Mouse (Mus musculus) stomach, embryonic 14.5 days (tissue): Measurements from ENCODE around the gene Nkx2-5. TPM values are rescaled to one million over a fixed set of nuclear protein-coding genes. Genes with fewer than 3 reads are reported as not detected.

Source experiments
- ATAC-seq: fragments of 200-750 bp; cut with Nextera tagmentation; 2 replicates; pipeline ENCODE4 v1.8.0; 2017; ENCODE audit warnings: low read depth, moderate TSS enrichment; ENCODE audit not compliant: insufficient number of reproducible peaks, insufficient read depth, low FRiP score
- H3K27ac ChIP-seq: fragments of 300-500 bp; sonication (generic); 2 replicates; pipeline ENCODE4 v1.5.1; 2014; ENCODE audit warnings: mild to moderate bottlenecking, low read length, moderate library complexity, mixed read lengths
- H3K27me3 ChIP-seq: fragments of 300-500 bp; sonication (generic); 2 replicates; pipeline ENCODE4 v1.6.1; 2014; ENCODE audit warnings: low read length, control low read depth, mixed read lengths; ENCODE audit not compliant: control insufficient read depth, insufficient read depth
- H3K36me3 ChIP-seq: fragments of 300-500 bp; sonication (generic); 2 replicates; pipeline ENCODE4 v1.6.1; 2014; ENCODE audit warnings: mild to moderate bottlenecking, control low read depth, low read length, moderate library complexity, mixed read lengths; ENCODE audit not compliant: control insufficient read depth, insufficient read depth
- H3K4me1 ChIP-seq: fragments of 300-500 bp; sonication (generic); 2 replicates; pipeline ENCODE4 v1.6.1; 2014; ENCODE audit warnings: low read length, control low read depth, mixed read lengths; ENCODE audit not compliant: control insufficient read depth, insufficient read depth
- H3K4me2 ChIP-seq: fragments of 300-500 bp; sonication (generic); replicated peaks from 2 replicates; pipeline ENCODE4 v1.6.1; 2014; ENCODE audit warnings: low read depth, low read length, control low read depth
- H3K4me3 ChIP-seq: fragments of 300-500 bp; sonication (generic); 2 replicates; pipeline ENCODE4 v1.5.1; 2014; ENCODE audit warnings: low read depth, low read length, control low read depth
- H3K9ac ChIP-seq: fragments of 300-500 bp; sonication (generic); replicated peaks from 2 replicates; pipeline ENCODE4 v1.6.1; 2014; ENCODE audit warnings: low read depth, mild to moderate bottlenecking, control low read depth, low read length, moderate library complexity, mixed read lengths
- H3K9me3 ChIP-seq: fragments of 300-500 bp; sonication (generic); 2 replicates; pipeline ENCODE4 v1.6.1; 2016; ENCODE audit warnings: low read depth, low read length, control low read depth; ENCODE audit not compliant: control insufficient read depth
- WGBS: fragments of 180-500 bp; shearing (Covaris S2); extraction: QIAGEN DNeasy Blood & Tissue Kit; methylation state at CpG from one replicate; pipeline ENCODE4 v1.1.7; 2014; 5-methylcytosine and 5-hydroxymethylcytosine counted together
- polyA plus RNA-seq: library from polyadenylated mRNA; unstranded; fragments of >200 nt; fragmentation: Nextera tagmentation; extraction: Ambion mirVana; gene quantifications from 2 replicates; pipeline ENCODE4 v1.2.1, GENCODE M21; 2014

Nkx2-5 gene
- 6.4 and 8.1 TPM in 2 replicates for polyA plus RNA-seq

DNA sequence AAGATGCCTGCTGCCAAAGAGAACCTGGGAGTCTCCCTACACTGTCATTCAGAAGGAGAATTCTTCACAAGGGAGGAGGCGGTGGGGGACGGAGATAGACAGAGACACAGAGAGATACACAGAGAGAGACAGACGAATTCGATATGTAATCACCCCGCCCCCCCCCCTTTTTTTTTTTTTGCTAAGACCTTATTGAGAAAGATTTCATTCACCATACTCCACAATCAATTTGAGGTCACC is at the start of gene Nkx2-5:
Gene Nkx2-5 (minus strand): TSS at position 101 of the 240 bp plus-strand sequence.
- Histone ChIP-seq H3K9ac (no peak within 1 kb of the TSS), H3K36me3 (no peaks in the 10 kb centered on the region), H3K4me1 (peaks cover 10% of the 10 kb centered on the region; the same call in 1 of the 2 replicates), H3K27me3 (peaks cover 61% of the 10 kb centered on the region), H3K9me3 (no peaks in the 10 kb centered on the region), H3K27ac (peak within 1 kb of the TSS; percentile 29; the same call in 1 of the 2 replicates), H3K4me3 (peak within 1 kb of the TSS; percentile 10; the same call in 1 of the 2 replicates), H3K4me2 (peak within 1 kb of the TSS; percentile 27; the same call in 1 of the 2 replicates)
- ATAC-seq = no peak
- WGBS = 0% methylated on average over 5 of the region's 5 CpGs

DNA sequence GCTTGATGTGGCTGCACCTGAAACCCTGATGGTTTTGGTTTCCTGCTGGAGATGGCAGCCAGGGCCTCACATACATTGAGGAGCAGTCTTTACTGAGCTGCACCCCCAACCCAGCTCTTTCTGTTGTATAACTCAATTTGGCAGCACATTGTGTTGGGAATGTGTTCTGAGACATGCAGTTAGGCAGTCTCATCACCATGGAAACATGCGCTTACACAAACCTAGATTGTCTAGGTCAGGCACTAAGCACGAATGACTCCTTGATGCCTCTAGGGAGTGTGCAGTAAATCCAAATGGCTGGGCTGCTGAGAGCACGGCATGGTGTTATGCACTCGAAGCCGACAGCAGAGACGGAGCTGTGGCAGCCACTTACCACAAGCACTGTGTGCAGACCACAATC is 49.5 kb upstream of the Nkx2-5 start:
- no peak overlapping the region for H3K4me2 ChIP-seq
- no peaks in the 10 kb centered on the region for H3K36me3 ChIP-seq
- H3K27me3 ChIP-seq = no peaks in the 10 kb centered on the region
- H3K4me3 ChIP-seq = no peak overlapping the region
- no peak overlapping the region for H3K9ac ChIP-seq
- WGBS = 78% methylated on average over 6 of the region's 6 CpGs
- peaks cover 4% of the 10 kb centered on the region; the same call in 1 of the 2 replicates for H3K4me1 ChIP-seq
- no peak for ATAC-seq
- H3K27ac ChIP-seq = no peak overlapping the region
- H3K9me3 ChIP-seq = no peaks in the 10 kb centered on the region

DNA sequence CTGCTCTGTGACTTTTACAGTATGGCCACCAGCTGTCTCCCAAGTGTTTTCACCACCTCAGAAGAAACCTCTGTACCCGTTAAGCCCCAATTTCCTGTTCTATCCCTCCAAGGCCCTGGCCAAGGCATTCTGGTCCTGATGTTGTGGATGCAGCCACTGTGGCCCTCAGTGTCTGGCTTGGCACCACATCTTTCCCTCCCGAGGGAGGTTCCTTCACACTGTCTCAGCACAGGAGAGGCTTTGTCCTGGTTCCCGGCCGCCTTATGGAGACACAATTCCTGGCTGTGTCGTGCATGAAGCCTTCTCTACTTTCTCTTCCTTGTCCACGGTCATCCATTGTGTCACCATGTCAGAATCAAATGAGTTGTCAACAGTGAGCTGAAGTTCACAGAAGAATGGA is 48.7 kb upstream of the Nkx2-5 start:
- H3K9me3 ChIP-seq = no peaks in the 10 kb centered on the region
- no peak overlapping the region; the same call in 1 of the 2 replicates for H3K4me2 ChIP-seq
- no peaks in the 10 kb centered on the region for H3K27me3 ChIP-seq
- ATAC-seq = no peak
- H3K4me1 ChIP-seq = peaks cover 4% of the 10 kb centered on the region; the same call in 1 of the 2 replicates
- 56% methylated on average over 6 of the region's 6 CpGs for WGBS
- H3K27ac ChIP-seq = peak overlapping the region; percentile 58; the same call in 1 of the 2 replicates
- no peaks in the 10 kb centered on the region for H3K36me3 ChIP-seq
- H3K4me3 ChIP-seq = no peak overlapping the region
- no peak overlapping the region for H3K9ac ChIP-seq

DNA sequence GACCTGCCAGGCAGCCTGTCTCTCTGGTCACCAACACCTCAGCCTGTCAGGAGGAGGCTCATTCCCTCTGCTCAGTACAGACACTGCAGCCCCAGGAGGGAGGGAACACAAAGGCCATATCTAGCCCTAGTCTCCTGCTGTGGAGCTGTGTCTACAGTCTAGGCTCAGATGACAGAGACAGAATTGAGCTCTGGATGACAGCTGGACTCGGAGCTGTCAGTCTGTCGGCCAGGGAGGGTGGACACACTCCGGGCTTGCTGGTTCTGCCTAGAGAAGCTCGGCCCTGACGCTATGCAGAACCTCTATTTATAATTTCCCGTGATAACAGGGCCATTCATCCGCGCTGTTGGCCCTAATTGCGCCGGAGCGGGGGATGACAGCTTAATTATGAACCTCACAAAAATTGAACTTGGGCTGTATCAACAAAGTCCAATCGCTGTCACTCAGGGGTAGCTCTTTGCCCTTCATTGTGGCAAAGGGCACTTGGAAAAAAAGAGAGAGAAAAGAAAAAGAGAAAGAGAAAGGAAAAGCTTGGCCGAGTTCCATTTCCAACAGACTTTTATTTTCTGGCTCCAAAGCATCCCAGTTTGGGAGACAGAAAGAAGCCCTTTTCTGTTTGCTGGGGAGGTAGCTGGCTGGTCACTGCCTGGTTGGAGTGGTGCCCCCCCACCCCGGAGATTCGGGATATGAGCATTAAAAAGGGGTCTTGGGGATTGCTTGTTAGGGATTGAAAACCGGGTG is 48.0 kb upstream of the Nkx2-5 start:
- H3K27ac ChIP-seq = peak overlapping the region; percentile 58; the same call in 1 of the 2 replicates
- H3K36me3 ChIP-seq = no peaks in the 10 kb centered on the region
- WGBS = 34% methylated on average over 16 of the region's 16 CpGs
- peak; percentile 49; the same call in 1 of the 2 replicates for ATAC-seq
- no peak overlapping the region for H3K4me3 ChIP-seq
- H3K9me3 ChIP-seq = no peaks in the 10 kb centered on the region
- H3K27me3 ChIP-seq = no peaks in the 10 kb centered on the region
- peak overlapping the region; percentile 26; the same call in 1 of the 2 replicates for H3K4me2 ChIP-seq
- no peak overlapping the region for H3K9ac ChIP-seq
- peaks cover 4% of the 10 kb centered on the region; the same call in 1 of the 2 replicates for H3K4me1 ChIP-seq

DNA sequence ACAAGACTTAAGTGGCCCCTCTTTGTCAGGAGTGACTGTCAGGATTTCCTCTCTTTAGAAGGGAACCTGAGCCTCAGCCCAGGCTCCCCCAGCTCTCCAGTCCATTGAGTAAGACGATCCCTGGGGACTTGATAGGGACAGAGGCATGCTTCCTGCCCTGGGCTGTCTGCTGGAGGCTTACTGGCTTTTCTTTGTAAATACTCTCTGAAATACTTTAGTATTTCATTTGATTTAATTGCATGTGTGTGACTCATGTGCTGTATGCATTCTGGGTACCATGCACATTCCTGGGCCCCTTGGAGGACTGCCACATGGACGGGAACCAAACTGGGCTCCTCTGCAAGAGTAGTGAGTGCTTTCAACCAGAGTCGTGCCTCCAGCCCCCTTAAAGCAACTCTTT is 43.1 kb upstream of the Nkx2-5 start:
- Histone ChIP-seq H3K27me3 (no peaks in the 10 kb centered on the region), H3K9me3 (no peaks in the 10 kb centered on the region), H3K4me1 (peaks cover 11% of the 10 kb centered on the region; the same call in 1 of the 2 replicates), H3K27ac (no peak overlapping the region; the same call in 1 of the 2 replicates), H3K4me3 (no peak overlapping the region), H3K36me3 (no peaks in the 10 kb centered on the region), H3K9ac (no peak overlapping the region), H3K4me2 (no peak overlapping the region)
- ATAC-seq = no peak
- 20% methylated on average over 3 of the region's 3 CpGs for WGBS

DNA sequence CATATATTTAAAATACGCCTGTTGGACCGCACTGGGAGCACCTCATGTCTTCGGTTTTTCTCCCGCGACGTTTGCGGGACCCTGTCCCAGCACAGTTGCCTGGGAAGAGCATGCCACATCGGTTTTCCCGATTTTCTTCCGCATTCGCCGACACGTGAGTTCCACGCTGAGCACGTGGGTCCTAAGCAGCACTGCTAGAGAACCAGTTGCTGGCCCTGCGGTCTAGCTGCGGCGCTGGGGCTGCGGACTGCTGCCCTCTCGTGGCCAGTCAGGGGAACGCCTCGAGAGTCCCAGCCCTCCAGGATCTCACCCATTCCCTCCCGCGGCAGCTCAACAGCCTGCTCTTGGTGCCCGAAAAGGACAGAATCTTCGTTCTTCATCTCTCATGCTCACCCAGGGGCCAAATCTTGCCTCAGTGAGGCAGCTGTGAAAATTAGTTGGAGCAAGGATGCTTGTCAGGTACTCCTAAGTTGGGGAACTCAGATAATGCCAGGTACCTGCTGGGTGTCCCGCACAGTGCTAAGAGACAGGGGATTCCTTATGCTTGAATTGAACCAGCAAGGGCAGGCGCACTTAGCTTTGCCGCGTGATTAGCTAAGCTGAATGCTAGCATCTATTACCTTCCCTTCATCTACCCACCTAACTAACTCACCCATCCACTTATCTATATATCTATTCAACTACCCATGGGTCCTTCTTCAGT is 41.4 kb upstream of the Nkx2-5 start:
- WGBS = 10% methylated on average over 30 of the region's 30 CpGs
- Histone ChIP-seq H3K27me3 (no peaks in the 10 kb centered on the region), H3K9ac (no peak overlapping the region), H3K36me3 (no peaks in the 10 kb centered on the region), H3K27ac (no peak overlapping the region), H3K4me3 (peak overlapping the region; percentile 29), H3K4me2 (peak overlapping the region; percentile 45), H3K4me1 (peaks cover 7% of the 10 kb centered on the region; the same call in 1 of the 2 replicates), H3K9me3 (no peaks in the 10 kb centered on the region)
- ATAC-seq = peak; percentile 83

DNA sequence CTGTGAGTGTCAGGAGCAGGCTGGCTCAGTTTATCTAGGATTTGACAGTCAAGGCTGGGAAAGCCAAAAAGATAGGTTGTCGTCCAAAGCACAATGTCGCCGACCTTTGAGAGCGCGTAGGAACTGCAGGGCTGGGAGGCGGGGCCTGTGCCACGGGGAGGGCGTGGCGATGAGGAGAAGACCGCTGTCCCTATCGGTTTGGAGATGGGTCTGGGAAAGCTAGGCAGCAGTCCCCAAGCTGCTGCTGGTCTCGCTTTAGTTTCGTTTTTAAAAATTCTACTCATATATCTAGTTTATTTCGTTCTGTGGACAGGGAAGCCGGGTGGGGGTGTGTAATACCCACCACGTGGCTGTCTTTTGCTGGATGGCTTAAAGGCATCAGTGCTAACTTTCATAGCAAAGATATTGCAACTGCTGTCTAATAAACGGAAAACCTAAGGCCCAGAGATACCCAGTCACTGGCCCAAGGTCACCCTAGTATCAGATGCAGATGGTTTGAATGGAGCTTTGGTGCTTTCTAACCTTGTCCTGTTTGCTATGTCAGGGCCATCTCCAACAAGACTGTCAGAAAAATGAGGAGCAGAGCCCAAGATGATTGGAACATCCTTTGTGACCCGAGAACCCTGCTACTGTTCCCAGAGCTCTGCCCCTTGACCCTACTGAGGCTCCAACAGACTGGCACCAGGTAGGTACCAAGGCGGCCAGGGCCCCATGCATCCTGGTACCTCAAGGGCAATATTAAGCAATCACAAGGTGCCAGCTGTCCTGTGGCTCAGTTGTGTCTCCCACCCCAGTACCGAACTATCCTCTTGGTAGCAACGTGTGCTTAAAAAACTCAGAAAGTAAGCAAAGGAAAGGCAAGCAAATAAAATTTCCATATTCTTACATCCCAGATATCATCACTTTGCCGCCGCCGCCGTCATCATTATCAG is 40.5 kb upstream of the Nkx2-5 start:
- H3K9me3 ChIP-seq = no peaks in the 10 kb centered on the region
- H3K27me3 ChIP-seq = no peaks in the 10 kb centered on the region
- no peak overlapping the region for H3K9ac ChIP-seq
- WGBS = 18% methylated on average over 25 of the region's 25 CpGs
- ATAC-seq = peak; percentile 35; the same call in 1 of the 2 replicates
- peak overlapping the region; percentile 29 for H3K4me3 ChIP-seq
- H3K4me2 ChIP-seq = peak overlapping the region; percentile 45
- no peak overlapping the region for H3K27ac ChIP-seq
- H3K4me1 ChIP-seq = peaks cover 7% of the 10 kb centered on the region; the same call in 1 of the 2 replicates
- no peaks in the 10 kb centered on the region for H3K36me3 ChIP-seq

DNA sequence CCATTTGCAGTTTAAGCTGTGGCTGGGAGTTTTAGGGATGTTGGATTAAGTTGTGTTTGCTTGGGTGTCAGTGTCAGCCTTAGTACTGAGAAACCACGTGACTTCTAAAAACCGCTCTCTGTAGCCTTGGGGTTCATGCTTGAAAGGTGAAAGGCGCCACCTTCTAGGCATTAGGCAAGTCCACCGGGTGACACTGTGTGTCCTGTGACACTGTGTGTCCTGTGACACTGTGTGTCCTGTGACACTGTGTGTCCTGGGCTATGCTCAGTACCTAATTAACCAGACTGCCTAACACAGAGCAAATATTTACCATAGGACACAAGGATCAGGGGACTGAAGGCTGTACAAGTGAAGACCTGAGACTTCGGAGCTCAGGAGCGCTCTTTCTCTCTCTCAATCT is 38.8 kb upstream of the Nkx2-5 start:
- Histone ChIP-seq H3K27me3 (no peaks in the 10 kb centered on the region), H3K4me3 (no peak overlapping the region), H3K9ac (no peak overlapping the region), H3K4me1 (peaks cover 7% of the 10 kb centered on the region; the same call in 1 of the 2 replicates), H3K36me3 (no peaks in the 10 kb centered on the region), H3K4me2 (no peak overlapping the region), H3K9me3 (no peaks in the 10 kb centered on the region), H3K27ac (no peak overlapping the region)
- ATAC-seq = no peak
- WGBS = 75% methylated on average over 6 of the region's 6 CpGs
